Mouse (Mus musculus) monocyte, adult 2 months (primary cell): ENCODE data around the gene Lsr.
"Not testable (repeated sequence)": the region's sequence is repeated elsewhere in the genome, so short reads cannot be mapped to it uniquely, and the experiment has no call there.

Source experiments
- DNase-seq, 2 experiments: peaks; one replicate each; pipeline ENCODE4 v3.0.0; 2022; ENCODE audit warnings: low spot score in 2 of 2, low read depth in 1 of 2

Lsr gene

GRCm38 (mm10) chr7:30964366-30964765 lies 8.9 kb downstream of the Lsr start:
- DNase-seq: no peak

- no peak for DNase-seq
These were observed 10.4 kb downstream of the Lsr start for GRCm38 (mm10) chr7:30962862-30963261.

- DNase-seq: no peak
These were observed 13.4 kb downstream of the Lsr start for GRCm38 (mm10) chr7:30959786-30960349.

- no peak for DNase-seq
These were observed 14.3 kb downstream of the Lsr start for GRCm38 (mm10) chr7:30958866-30959487.

- no peak for DNase-seq
These were observed 15.0 kb downstream of the Lsr start for GRCm38 (mm10) chr7:30958109-30958865.

- peak; percentile 72 to 84 for DNase-seq
These were observed 15.9 kb downstream of the Lsr start for GRCm38 (mm10) chr7:30957367-30957783.

GRCm38 (mm10) chr7:30956756-30957366 lies 16.4 kb downstream of the Lsr start, which contains the start of gene Usf2:
TSS of gene Usf2 (minus strand) at chr7:30956803.
- peak in 1 of 2 experiments; percentile 70 for DNase-seq

GRCm38 (mm10) chr7:30956357-30956751 lies 16.9 kb downstream of the Lsr start:
- DNase-seq: no peak

- DNase-seq: peak in 1 of 2 experiments; percentile 74
These were observed 17.5 kb downstream of the Lsr start for GRCm38 (mm10) chr7:30955584-30956356.

GRCm38 (mm10) chr7:30954971-30955520 lies 18.2 kb downstream of the Lsr start:
- DNase-seq: no peak

- DNase-seq: no peak
These were observed 19.2 kb downstream of the Lsr start for GRCm38 (mm10) chr7:30954036-30954435.

GRCm38 (mm10) chr7:30953459-30953858 lies 19.8 kb downstream of the Lsr start:
- DNase-seq: peak; percentile 61 to 63

- DNase-seq: no peak
These were observed 20.6 kb downstream of the Lsr start for GRCm38 (mm10) chr7:30952441-30953265.

GRCm38 (mm10) chr7:30949902-30950301 lies 23.4 kb downstream of the Lsr start:
- DNase-seq: not testable (repeated sequence)

- DNase-seq: no peak
These were observed 27.4 kb downstream of the Lsr start for GRCm38 (mm10) chr7:30945876-30946275.

GRCm38 (mm10) chr7:30945466-30945865 lies 27.8 kb downstream of the Lsr start:
- not testable (repeated sequence) for DNase-seq

- DNase-seq: not testable (repeated sequence)
These were observed 28.6 kb downstream of the Lsr start for GRCm38 (mm10) chr7:30944706-30945105.

- DNase-seq: no peak
These were observed 29.2 kb downstream of the Lsr start, which contains the start of gene Hamp for GRCm38 (mm10) chr7:30943909-30944635. TSS of gene Hamp (minus strand) at chr7:30944032.

- not testable (repeated sequence) for DNase-seq
These were observed 30.9 kb downstream of the Lsr start for GRCm38 (mm10) chr7:30942365-30942764.
